Mouse (Mus musculus) small intestine, adult 2 months (tissue): ENCODE measurements around the gene Ccl26.

Experiments used
- CTCF ChIP-seq: fragments of 200-500 bp; IDR thresholded peaks from 2 replicates; pipeline ENCODE4 v1.5.1; 2012; ENCODE audit warnings: low read depth, mild to moderate bottlenecking, control low read depth, inconsistent platforms, low read length, moderate library complexity, mixed read lengths; ENCODE audit not compliant: insufficient replicate concordance, insufficient read length; ENCODE audit errors: extremely low read depth
- POLR2A ChIP-seq: fragments of 200-500 bp; IDR thresholded peaks from 2 replicates; pipeline ENCODE4 v1.6.1; 2012; ENCODE audit warnings: low read depth, mild to moderate bottlenecking, control low read depth, inconsistent platforms, low read length, moderate library complexity

DNA sequence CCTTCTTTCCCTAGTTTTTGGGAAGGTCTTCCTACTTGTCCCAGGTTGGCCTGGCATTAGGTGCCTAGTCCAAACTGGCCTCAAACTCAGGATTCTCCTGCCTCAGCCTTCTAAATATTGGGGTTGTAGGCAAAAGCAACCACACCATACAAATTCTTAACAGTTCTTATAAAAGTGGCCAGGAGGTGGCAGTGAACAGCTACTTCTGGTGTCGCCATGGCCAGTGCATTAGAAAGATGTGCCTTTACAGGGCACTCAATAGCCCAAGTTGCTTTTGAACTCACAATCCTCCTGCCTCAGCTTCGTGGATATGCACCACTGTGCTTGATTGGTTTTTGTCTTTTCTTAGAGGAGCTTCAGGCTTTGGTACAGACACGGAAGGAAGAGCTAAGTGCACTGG is 12.5 kb downstream of the Ccl26 start:
- TF ChIP-seq CTCF = peak; percentile 61; the same call in 1 of the 2 replicates
- TF ChIP-seq POLR2A = no peak
